Mouse (Mus musculus) hindbrain, embryonic 14.5 days (tissue): ENCODE data around the gene Polr1a. TPM values are rescaled to one million over a fixed set of nuclear protein-coding genes. Genes with fewer than 3 reads are reported as not detected.

Experiments used
- ATAC-seq: fragments of 200-750 bp; cut with Nextera tagmentation; 2 replicates; pipeline ENCODE4 v1.8.0; 2017; ENCODE audit warnings: moderate number of reproducible peaks, mild to moderate bottlenecking, moderate TSS enrichment, moderate library complexity; ENCODE audit not compliant: low FRiP score
- DNase-seq: peaks from one replicate; pipeline ENCODE4 v3.0.0-alpha.2; 2015; ENCODE audit warnings: low spot score
- H3K27ac ChIP-seq: fragments of 300-500 bp; sonication (generic); 2 replicates; pipeline ENCODE4 v1.5.1; 2014; ENCODE audit warnings: mild to moderate bottlenecking, moderate library complexity
- H3K27me3 ChIP-seq: fragments of 300-500 bp; sonication (generic); 2 replicates; pipeline ENCODE4 v1.6.1; 2014; ENCODE audit warnings: mild to moderate bottlenecking, low read length, mixed read lengths; ENCODE audit not compliant: control insufficient read depth, insufficient read depth
- H3K36me3 ChIP-seq: fragments of 300-500 bp; sonication (generic); replicated peaks from 2 replicates; pipeline ENCODE4 v1.6.1; 2014; ENCODE audit not compliant: control insufficient read depth, insufficient read depth
- H3K4me1 ChIP-seq: fragments of 300-500 bp; sonication (generic); replicated peaks from 2 replicates; pipeline ENCODE4 v1.6.1; 2014; ENCODE audit warnings: antibody characterized with exemption, low read length, mixed read lengths; ENCODE audit not compliant: control insufficient read depth, insufficient read depth
- H3K4me2 ChIP-seq: fragments of 300-500 bp; sonication (generic); replicated peaks from 2 replicates; pipeline ENCODE4 v1.6.1; 2014; ENCODE audit warnings: mild to moderate bottlenecking, moderate library complexity
- H3K4me3 ChIP-seq: fragments of 300-500 bp; sonication (generic); replicated peaks from 2 replicates; pipeline ENCODE4 v1.5.1; 2014; ENCODE audit warnings: mild to moderate bottlenecking, low read length
- H3K9ac ChIP-seq: fragments of 300-500 bp; sonication (generic); 2 replicates; pipeline ENCODE4 v1.6.1; 2014
- H3K9me3 ChIP-seq: fragments of 300-500 bp; sonication (generic); 2 replicates; pipeline ENCODE4 v1.6.1; 2016; ENCODE audit warnings: low read length; ENCODE audit not compliant: control insufficient read depth
- WGBS: fragments of 180-500 bp; shearing (Covaris S2); extraction: QIAGEN DNeasy Blood & Tissue Kit; methylation state at CpG from one replicate; pipeline ENCODE4 v1.1.7; 2014; 5-methylcytosine and 5-hydroxymethylcytosine counted together
- polyA plus RNA-seq: library from polyadenylated mRNA; unstranded; fragments of >200 nt; fragmentation: Nextera tagmentation; extraction: Ambion mirVana; gene quantifications from 2 replicates; pipeline ENCODE4 v1.2.1, GENCODE M21; 2014

The Polr1a gene
- polyA plus RNA-seq, 1 experiment from 2014 or later: 18.1 TPM

DNA sequence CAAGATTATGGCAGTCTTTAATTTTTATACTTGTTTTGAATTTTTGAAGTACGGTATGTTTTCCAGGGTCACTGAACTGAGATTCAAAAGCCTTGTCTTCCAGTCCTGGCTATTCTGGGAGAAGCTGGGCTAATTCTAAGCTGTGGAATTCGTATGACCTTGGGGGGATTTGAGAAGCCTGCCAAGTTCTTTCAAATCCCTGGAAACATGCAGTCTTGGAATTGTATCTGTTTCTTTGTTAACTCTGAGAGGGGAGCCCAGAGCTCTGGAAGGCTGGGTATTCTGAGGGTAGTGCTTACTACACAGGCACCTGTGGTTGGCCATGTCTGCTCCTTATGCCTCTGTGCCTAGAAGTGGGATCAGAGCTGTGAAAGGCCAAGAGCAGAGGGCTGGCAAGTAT lies 26.9 kb downstream of the Polr1a start:
- Histone ChIP-seq H3K4me1 (no peaks in the 10 kb centered on the region), H3K9ac (no peak overlapping the region), H3K27ac (no peak overlapping the region), H3K4me2 (no peak overlapping the region), H3K27me3 (no peaks in the 10 kb centered on the region), H3K4me3 (no peak overlapping the region), H3K36me3 (peaks cover 84% of the 10 kb centered on the region), H3K9me3 (no peaks in the 10 kb centered on the region)
- DNase-seq: no peak
- 77% methylated on average over 2 of the region's 2 CpGs for WGBS
- ATAC-seq: no peak

DNA sequence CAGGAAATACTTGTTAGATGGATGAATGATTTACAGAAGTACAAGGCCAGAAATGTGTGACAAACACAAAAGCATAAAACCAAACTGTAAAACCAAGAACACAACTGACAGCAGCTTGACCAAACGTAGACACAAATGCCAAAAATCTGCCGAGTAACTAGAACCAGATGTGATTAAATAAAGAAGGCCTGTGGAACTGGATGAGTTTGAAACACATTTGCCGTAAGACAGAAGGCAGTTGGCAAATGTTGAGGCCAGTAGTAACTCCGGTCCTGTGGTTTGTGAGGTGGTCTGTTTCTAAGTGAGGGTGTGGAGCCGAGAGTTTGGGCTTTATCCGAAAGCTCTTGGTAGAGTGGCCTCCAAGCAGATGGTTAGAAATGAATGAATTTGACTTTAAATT lies 32.1 kb downstream of the Polr1a start:
- H3K27ac ChIP-seq: no peak overlapping the region
- no peak overlapping the region for H3K4me3 ChIP-seq
- WGBS: 90% methylated on average over 6 of the region's 6 CpGs
- no peak overlapping the region for H3K9ac ChIP-seq
- no peaks in the 10 kb centered on the region for H3K9me3 ChIP-seq
- H3K4me2 ChIP-seq: no peak overlapping the region
- DNase-seq: no peak
- ATAC-seq: no peak
- H3K4me1 ChIP-seq: no peaks in the 10 kb centered on the region
- no peaks in the 10 kb centered on the region for H3K27me3 ChIP-seq
- H3K36me3 ChIP-seq: peaks cover 68% of the 10 kb centered on the region

DNA sequence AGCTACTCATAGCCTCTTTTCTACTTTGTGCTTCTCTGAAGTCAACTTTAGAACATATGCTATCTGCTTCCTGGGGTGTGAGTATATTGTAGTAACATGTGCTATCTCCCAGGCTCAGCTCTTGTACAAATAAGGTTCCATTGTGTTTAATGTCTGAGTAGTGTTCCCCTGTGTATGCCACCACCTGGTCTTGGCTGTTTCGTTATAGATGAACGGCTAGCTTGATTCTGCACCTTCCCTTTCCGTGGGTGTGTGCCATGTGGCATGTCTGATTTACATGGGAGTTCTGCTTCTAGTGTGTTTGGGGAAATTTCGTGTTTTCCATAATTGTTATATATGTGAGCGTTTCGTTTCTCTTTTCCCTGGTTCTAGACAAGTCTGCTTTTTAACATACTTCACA lies 36.2 kb downstream of the Polr1a start:
- DNase-seq: no peak
- no peak overlapping the region for H3K4me3 ChIP-seq
- H3K27ac ChIP-seq: no peak overlapping the region
- WGBS: 91% methylated on average over 6 of the region's 6 CpGs
- H3K4me1 ChIP-seq: no peaks in the 10 kb centered on the region
- no peaks in the 10 kb centered on the region for H3K9me3 ChIP-seq
- H3K27me3 ChIP-seq: no peaks in the 10 kb centered on the region
- ATAC-seq: no peak
- H3K4me2 ChIP-seq: no peak overlapping the region
- H3K9ac ChIP-seq: no peak overlapping the region
- peaks cover 61% of the 10 kb centered on the region for H3K36me3 ChIP-seq

DNA sequence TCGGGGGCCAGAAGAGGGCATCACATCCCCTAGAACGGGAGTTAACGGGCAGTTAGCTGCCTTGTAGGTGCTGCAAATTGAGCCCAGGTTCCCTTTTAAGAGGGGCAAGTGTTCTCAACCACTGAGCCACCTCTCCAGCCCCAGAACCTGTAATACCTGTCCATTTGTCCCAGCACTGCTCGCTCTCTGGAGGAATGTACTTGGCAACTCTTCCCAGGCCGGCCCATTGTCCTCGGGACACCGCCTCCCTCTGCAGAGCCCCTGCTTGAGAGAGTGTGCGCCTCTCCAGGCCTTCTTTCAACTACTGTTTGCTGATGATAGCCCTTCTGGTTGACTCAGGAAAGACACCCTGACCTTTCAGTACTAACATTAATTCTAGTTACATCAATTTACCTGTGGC lies 37.3 kb downstream of the Polr1a start:
- H3K36me3 ChIP-seq: peaks cover 61% of the 10 kb centered on the region
- no peak for DNase-seq
- 98% methylated on average over 8 of the region's 8 CpGs for WGBS

DNA sequence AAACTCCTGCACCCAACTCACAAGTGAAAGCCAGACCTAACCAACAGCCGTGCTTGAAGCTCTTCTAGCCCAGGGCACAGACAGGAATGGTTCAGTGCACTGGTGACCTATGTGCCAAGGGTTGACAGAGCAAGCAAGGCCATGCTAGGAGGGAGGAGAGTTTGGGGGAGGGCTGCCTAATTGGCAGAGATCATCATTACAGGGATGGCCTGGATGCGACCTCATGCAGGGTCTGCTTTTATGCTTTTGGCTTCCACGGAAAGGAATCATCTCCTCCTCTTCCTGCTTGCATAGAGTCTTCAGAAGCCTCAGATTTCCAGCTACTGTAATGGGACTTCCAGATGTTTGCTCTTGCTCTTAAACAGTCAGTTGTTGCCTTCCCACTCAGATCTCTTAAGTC lies 40.9 kb downstream of the Polr1a start:
- DNase-seq (no peak), ATAC-seq (no peak)
- Histone ChIP-seq H3K27me3 (no peaks in the 10 kb centered on the region), H3K9ac (no peak overlapping the region), H3K36me3 (peaks cover 73% of the 10 kb centered on the region), H3K9me3 (no peaks in the 10 kb centered on the region), H3K4me2 (no peak overlapping the region), H3K4me1 (no peaks in the 10 kb centered on the region), H3K4me3 (no peak overlapping the region), H3K27ac (no peak overlapping the region)
- 88% methylated on average over 3 of the region's 3 CpGs for WGBS

More for the DNA sequence above, 37.3 kb downstream of the Polr1a start:
- Histone ChIP-seq H3K9ac (no peak overlapping the region), H3K4me2 (no peak overlapping the region), H3K4me3 (no peak overlapping the region), H3K27ac (no peak overlapping the region), H3K27me3 (no peaks in the 10 kb centered on the region), H3K4me1 (no peaks in the 10 kb centered on the region), H3K9me3 (no peaks in the 10 kb centered on the region)
- no peak for ATAC-seq

DNA sequence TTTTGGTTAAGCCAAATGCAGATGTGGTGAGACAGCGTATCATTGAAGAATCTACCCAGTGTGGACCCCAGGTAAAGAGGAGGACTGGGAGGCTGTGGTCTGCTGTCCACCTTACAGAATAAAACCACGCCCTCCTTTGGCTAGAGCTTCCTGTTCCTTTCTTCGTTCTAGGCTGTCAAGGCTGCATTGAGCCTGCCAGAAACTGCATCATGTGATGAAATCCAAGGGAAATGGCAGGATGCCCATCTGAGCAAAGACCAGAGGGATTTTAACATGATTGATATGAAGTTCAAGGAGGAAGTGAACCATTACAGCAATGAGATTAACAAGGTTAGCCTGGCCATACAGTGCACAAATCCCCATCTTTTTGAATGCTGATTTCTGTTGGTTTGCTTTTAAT lies 41.7 kb downstream of the Polr1a start:
- no peaks in the 10 kb centered on the region for H3K4me1 ChIP-seq
- no peak for ATAC-seq
- H3K27ac ChIP-seq: no peak overlapping the region
- no peaks in the 10 kb centered on the region for H3K9me3 ChIP-seq
- no peak overlapping the region for H3K9ac ChIP-seq
- H3K27me3 ChIP-seq: no peaks in the 10 kb centered on the region
- no peak for DNase-seq
- peaks cover 75% of the 10 kb centered on the region for H3K36me3 ChIP-seq
- WGBS: 90% methylated on average over 3 of the region's 3 CpGs
- no peak overlapping the region for H3K4me3 ChIP-seq
- no peak overlapping the region for H3K4me2 ChIP-seq

DNA sequence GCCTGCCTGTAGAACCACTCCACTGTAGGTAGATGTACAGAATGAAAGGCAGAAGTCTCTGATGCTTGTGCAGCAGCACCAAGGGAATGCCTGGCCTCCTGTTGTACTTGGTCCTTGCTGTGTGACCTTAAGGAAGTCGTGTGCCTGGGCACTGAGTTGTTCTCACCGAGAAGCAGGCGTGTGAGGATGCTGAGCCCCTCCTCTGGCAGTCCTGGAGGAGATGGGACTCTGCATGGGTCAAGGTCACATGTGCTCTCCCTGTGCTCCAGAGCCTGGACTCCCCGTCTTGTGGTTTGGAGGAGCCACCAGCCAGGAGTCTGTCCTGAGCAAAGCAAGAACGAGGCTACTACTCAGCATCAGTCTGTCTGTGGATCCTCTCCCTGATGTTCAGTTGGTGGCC lies 42.3 kb downstream of the Polr1a start:
- no peak for DNase-seq
- Histone ChIP-seq H3K4me2 (no peak overlapping the region), H3K4me3 (no peak overlapping the region), H3K27ac (no peak overlapping the region), H3K9ac (no peak overlapping the region), H3K27me3 (no peaks in the 10 kb centered on the region), H3K4me1 (no peaks in the 10 kb centered on the region), H3K36me3 (peaks cover 75% of the 10 kb centered on the region), H3K9me3 (no peaks in the 10 kb centered on the region)
- 95% methylated on average over 5 of the region's 5 CpGs for WGBS
- no peak for ATAC-seq

DNA sequence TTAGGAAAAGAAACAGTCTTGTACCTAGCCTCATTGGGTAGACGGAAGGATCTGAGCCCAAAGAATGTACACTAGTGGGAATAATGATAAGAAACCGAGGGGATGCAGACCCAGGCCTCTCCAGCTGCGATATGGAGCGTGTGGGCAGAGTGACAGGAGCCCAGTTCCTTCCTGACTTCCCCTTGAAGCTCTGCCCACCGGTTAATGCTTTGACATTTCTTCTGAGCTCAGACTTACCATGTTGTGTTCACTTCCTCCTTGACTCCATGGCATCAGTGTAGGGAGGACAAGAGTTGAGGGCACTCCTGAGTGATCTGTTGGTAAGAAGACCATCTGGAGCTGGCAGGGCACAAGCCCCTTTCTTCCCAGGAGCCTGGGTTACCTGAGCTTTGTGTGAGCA lies 53.3 kb downstream of the Polr1a start:
- Histone ChIP-seq H3K27me3 (no peaks in the 10 kb centered on the region), H3K4me1 (no peaks in the 10 kb centered on the region), H3K9me3 (no peaks in the 10 kb centered on the region), H3K4me3 (no peak overlapping the region), H3K27ac (no peak overlapping the region), H3K4me2 (no peak overlapping the region), H3K9ac (no peak overlapping the region), H3K36me3 (peaks cover 25% of the 10 kb centered on the region)
- no peak for DNase-seq
- ATAC-seq: no peak
- WGBS: 91% methylated on average over 5 of the region's 5 CpGs

DNA sequence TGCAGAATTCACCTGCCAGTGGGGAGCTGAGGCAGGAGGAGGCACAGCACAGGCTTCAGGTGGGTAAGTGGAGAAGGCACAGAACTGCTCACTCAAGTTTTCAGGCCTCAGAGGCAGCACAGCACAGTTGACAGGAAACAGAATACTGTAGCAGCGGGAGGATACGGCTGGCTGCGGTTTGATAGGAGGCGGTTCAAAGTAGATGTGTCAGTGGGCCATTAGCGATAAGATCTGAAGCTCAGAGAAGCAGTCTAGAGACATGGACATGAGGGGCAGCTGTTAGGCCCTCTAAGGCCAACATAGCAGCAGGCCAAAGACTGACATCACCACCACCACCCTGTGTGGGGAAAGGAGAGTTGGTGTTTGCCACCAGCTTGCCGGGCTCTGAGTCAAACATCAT lies 53.9 kb downstream of the Polr1a start:
- no peaks in the 10 kb centered on the region for H3K9me3 ChIP-seq
- 93% methylated on average over 6 of the region's 6 CpGs for WGBS
- H3K4me3 ChIP-seq: no peak overlapping the region
- H3K27me3 ChIP-seq: no peaks in the 10 kb centered on the region
- no peak overlapping the region for H3K9ac ChIP-seq
- H3K4me1 ChIP-seq: no peaks in the 10 kb centered on the region
- DNase-seq (no peak), ATAC-seq (no peak)
- no peak overlapping the region for H3K27ac ChIP-seq
- H3K4me2 ChIP-seq: no peak overlapping the region
- peaks cover 31% of the 10 kb centered on the region for H3K36me3 ChIP-seq

DNA sequence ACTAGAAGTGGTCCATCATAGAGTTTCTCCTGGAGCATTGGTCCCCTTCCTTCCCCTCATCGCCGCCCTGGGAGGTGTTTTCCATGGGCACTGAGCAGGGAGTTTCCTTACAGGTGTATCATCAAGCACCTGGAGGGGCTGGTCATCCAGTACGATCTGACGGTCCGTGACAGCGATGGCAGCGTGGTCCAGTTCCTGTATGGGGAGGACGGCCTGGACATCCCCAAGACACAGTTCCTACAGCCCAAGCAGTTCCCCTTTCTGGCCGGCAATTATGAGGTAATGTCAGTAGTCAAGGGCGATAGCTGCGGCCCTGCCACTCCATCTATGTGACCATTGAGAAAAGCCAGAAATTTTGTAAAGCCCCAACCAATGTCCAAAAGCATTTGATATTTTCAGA lies 54.7 kb downstream of the Polr1a start:
- no peak overlapping the region for H3K9ac ChIP-seq
- WGBS: 98% methylated on average over 11 of the region's 11 CpGs
- H3K4me3 ChIP-seq: no peak overlapping the region
- H3K36me3 ChIP-seq: peaks cover 37% of the 10 kb centered on the region
- H3K9me3 ChIP-seq: no peaks in the 10 kb centered on the region
- no peaks in the 10 kb centered on the region for H3K4me1 ChIP-seq
- H3K4me2 ChIP-seq: no peak overlapping the region
- no peak for ATAC-seq
- DNase-seq: no peak
- no peaks in the 10 kb centered on the region for H3K27me3 ChIP-seq
- no peak overlapping the region for H3K27ac ChIP-seq
